Mouse (Mus musculus) megakaryocyte, adult 5-6 weeks (primary cell): ENCODE measurements around the gene Mark3. TPM values are rescaled to one million over a fixed set of nuclear protein-coding genes. Genes with fewer than 3 reads are reported as not detected.
"Not testable (repeated sequence)": the region's sequence is repeated elsewhere in the genome, so short reads cannot be mapped to it uniquely, and the experiment has no call there.

Source experiments
- ATAC-seq: 2 replicates; pipeline ENCODE4 v1.8.0; 2016; ENCODE audit warnings: mild to moderate bottlenecking, inconsistent platforms; ENCODE audit not compliant: poor library complexity, severe bottlenecking
- total RNA-seq, 2 experiments: library from RNA; stranded (forward) in 1 of 2; stranded (reverse) in 1 of 2; fragments of 153-499, 151-499 nt in 1 of 2; fragments of 221-1000, 200-1000 nt in 1 of 2; gene quantifications; 2 replicates each; pipeline versions ENCODE4 v1.2.3 to v1.2.4; 2015 to 2017

Mark3 gene
- total RNA-seq (2015) (61.6 and 69.6 TPM in 2 replicates), total RNA-seq (2017) (77.3 and 80.9 TPM in 2 replicates)

- peak; percentile 99 for ATAC-seq
These were observed at the start of gene Mark3 for GRCm38 (mm10) chr12:111574074-111574886. Mark3 (plus strand) TSS chr12:111574523.

GRCm38 (mm10) chr12:111524883-111525282 is 49.4 kb upstream of the Mark3 start:
- peak; percentile 90 for ATAC-seq

GRCm38 (mm10) chr12:111527643-111528281 is 46.6 kb upstream of the Mark3 start:
- no peak for ATAC-seq

- no peak for ATAC-seq
These were observed 45.1 kb upstream of the Mark3 start for GRCm38 (mm10) chr12:111529192-111529591.

- ATAC-seq = no peak
These were observed 41.1 kb upstream of the Mark3 start for GRCm38 (mm10) chr12:111533096-111533794.

GRCm38 (mm10) chr12:111535281-111535680 is 39.0 kb upstream of the Mark3 start:
- peak; percentile 3; the same call in 1 of the 2 replicates for ATAC-seq

GRCm38 (mm10) chr12:111535762-111536161 is 38.6 kb upstream of the Mark3 start:
- peak; percentile 26 for ATAC-seq

GRCm38 (mm10) chr12:111536746-111537145 is 37.6 kb upstream of the Mark3 start:
- no peak for ATAC-seq

GRCm38 (mm10) chr12:111537341-111537740 is 37.0 kb upstream of the Mark3 start:
- no peak for ATAC-seq

- peak; percentile 84 for ATAC-seq
These were observed 36.5 kb upstream of the Mark3 start, which contains the start of gene Eif5 for GRCm38 (mm10) chr12:111537796-111538291. Eif5 (plus strand) TSS chr12:111538016.

GRCm38 (mm10) chr12:111538292-111539040 is 35.9 kb upstream of the Mark3 start:
- ATAC-seq = peak; percentile 37

GRCm38 (mm10) chr12:111539041-111539345 is 35.3 kb upstream of the Mark3 start:
- ATAC-seq = 0 out of 2 replicates have a peak, but pooled peaks have one; percentile 2

- no peak for ATAC-seq
These were observed 27.3 kb upstream of the Mark3 start for GRCm38 (mm10) chr12:111547070-111547469.

- no peak for ATAC-seq
These were observed 25.6 kb upstream of the Mark3 start for GRCm38 (mm10) chr12:111548555-111549289.

- no peak for ATAC-seq
These were observed 23.6 kb upstream of the Mark3 start for GRCm38 (mm10) chr12:111550679-111551078.

- ATAC-seq = no peak
These were observed 22.0 kb upstream of the Mark3 start for GRCm38 (mm10) chr12:111552342-111552741.

GRCm38 (mm10) chr12:111555357-111555756 is 19.0 kb upstream of the Mark3 start:
- ATAC-seq = no peak

- not testable (repeated sequence) for ATAC-seq
These were observed 18.4 kb upstream of the Mark3 start for GRCm38 (mm10) chr12:111555893-111556292.

- ATAC-seq = peak; percentile 79
These were observed 16.8 kb upstream of the Mark3 start for GRCm38 (mm10) chr12:111557538-111557937.

GRCm38 (mm10) chr12:111558655-111559054 is 15.7 kb upstream of the Mark3 start:
- no peak for ATAC-seq
